Mouse (Mus musculus) heart, adult 10 weeks (tissue): ENCODE data around the gene Lbhd2. TPM values are rescaled to one million over a fixed set of nuclear protein-coding genes. Genes with fewer than 3 reads are reported as not detected.

Source experiments
- polyA plus RNA-seq: library from polyadenylated mRNA; stranded (reverse); fragments of 350-450 nt; fragmentation: Illumina TruSeq; extraction: RNeasy Lipid Tissue Mini Kit (QIAGEN cat#74804); gene quantifications from one replicate; pipeline ENCODE4 v1.2.3, GENCODE M21; 2014; ENCODE audit warnings: low read depth, low replicate concordance

Lbhd2 gene
- not detected for polyA plus RNA-seq

GRCm38 (mm10) chr12:111406622-111407021, at the start of gene Lbhd2:
TSS of gene Lbhd2 (plus strand) at chr12:111406809.

GRCm38 (mm10) chr12:111377376-111377973, 29.1 kb upstream of the Lbhd2 start, which contains the start of gene Cdc42bpb:
TSS of gene Cdc42bpb (minus strand) at chr12:111377718.

GRCm38 (mm10) chr12:111416921-111417779, 10.5 kb downstream of the Lbhd2 start, which contains the start of gene Exoc3l4:
TSS of gene Exoc3l4 (plus strand) at chr12:111417017.

GRCm38 (mm10) chr12:111442309-111443010, 35.9 kb downstream of the Lbhd2 start, which contains the start of gene Tnfaip2:
TSS of gene Tnfaip2 (plus strand) at chr12:111442469.

Other genes starting within 250 kb of the Lbhd2 start
- gene Traf3, start 240.4 kb upstream of the Lbhd2 start, polyA plus RNA-seq = 9.7 TPM
- gene 4930595D18Rik, start 222.3 kb upstream of the Lbhd2 start, polyA plus RNA-seq = not detected
- gene Amn, start 135.7 kb upstream of the Lbhd2 start, polyA plus RNA-seq = not detected
- 49.6 TPM for gene Cdc42bpb, start 29.1 kb upstream of the Lbhd2 start, polyA plus RNA-seq
- gene Exoc3l4, start 10.2 kb downstream of the Lbhd2 start, polyA plus RNA-seq = 5.6 TPM
- 35.8 TPM for gene Tnfaip2, start 35.7 kb downstream of the Lbhd2 start, polyA plus RNA-seq
- gene Gm266, start 79.0 kb downstream of the Lbhd2 start, polyA plus RNA-seq = 0.39 TPM
- 140 TPM for gene Eif5, start 131.2 kb downstream of the Lbhd2 start, polyA plus RNA-seq
- 40.9 TPM for gene Mark3, start 167.7 kb downstream of the Lbhd2 start, polyA plus RNA-seq